Mouse (Mus musculus) liver, adult 2 months (tissue): ENCODE measurements around the gene Krt20. TPM values are rescaled to one million over a fixed set of nuclear protein-coding genes. Genes with fewer than 3 reads are reported as not detected.
A peak's percentile ranks its signal among the peaks of the same experiment; 100 is the strongest.

ENCODE experiments used
- DNase-seq: peaks from one replicate; pipeline ENCODE4 v3.0.0-alpha.2; 2011; ENCODE audit warnings: low read depth, low spot score; ENCODE audit errors: extremely low read depth
- H3K27ac ChIP-seq: fragments of 200-500 bp; replicated peaks from 2 replicates; pipeline ENCODE4 v1.5.1; 2012; ENCODE audit warnings: low read depth, mild to moderate bottlenecking, control low read depth, inconsistent platforms, low read length; ENCODE audit not compliant: insufficient read depth
- H3K27me3 ChIP-seq: fragments of 200-500 bp; 2 replicates; pipeline ENCODE4 v1.6.1; 2012; ENCODE audit warnings: mild to moderate bottlenecking, moderate library complexity, low read length, inconsistent platforms; ENCODE audit not compliant: control insufficient read depth, insufficient read depth
- H3K36me3 ChIP-seq: fragments of 200-500 bp; 2 replicates; pipeline ENCODE4 v1.6.1; 2012; ENCODE audit warnings: low read length, inconsistent platforms; ENCODE audit not compliant: control insufficient read depth, insufficient read depth
- H3K4me1 ChIP-seq: fragments of 200-500 bp; 2 replicates; pipeline ENCODE4 v1.6.1; 2011; ENCODE audit warnings: low read length; ENCODE audit not compliant: control insufficient read depth, insufficient read depth
- H3K4me3 ChIP-seq: fragments of 200-500 bp; 2 replicates; pipeline ENCODE4 v1.5.1; 2011; ENCODE audit warnings: low read depth, mild to moderate bottlenecking, control low read depth, low read length, moderate library complexity; ENCODE audit not compliant: insufficient read depth
- H3K79me2 ChIP-seq: fragments of 200-500 bp; 2 replicates; pipeline ENCODE4 v1.6.1; 2012; ENCODE audit warnings: inconsistent platforms, mild to moderate bottlenecking, low read length, moderate library complexity; ENCODE audit not compliant: control insufficient read depth, insufficient read depth
- H3K9ac ChIP-seq: fragments of 200-500 bp; 2 replicates; pipeline ENCODE4 v1.6.1; 2012; ENCODE audit warnings: low read depth, mild to moderate bottlenecking, control low read depth, inconsistent platforms, low read length
- CTCF ChIP-seq: fragments of 200-500 bp; IDR thresholded peaks from 2 replicates; pipeline ENCODE4 v1.5.1; 2011; ENCODE audit warnings: low read depth, low read length, control low read depth
- POLR2A ChIP-seq: fragments of 200-500 bp; IDR thresholded peaks from 2 replicates; pipeline ENCODE4 v1.6.1; 2011; ENCODE audit warnings: low read length, control low read depth; ENCODE audit not compliant: insufficient read depth; ENCODE audit errors: extremely low read depth
- WGBS: fragments of 180-500 bp; shearing (Covaris S2); methylation state at CpG from one replicate; pipeline ENCODE4 v1.1.7; 2018; 5-methylcytosine and 5-hydroxymethylcytosine counted together
- polyA plus RNA-seq: library from polyadenylated mRNA; depleted of rRNA; stranded (reverse); fragments of >200 nt; gene quantifications from 2 replicates; pipeline ENCODE4 v1.2.3, GENCODE M21; 2012
- total RNA-seq: library from RNA; depleted of rRNA; stranded (reverse); fragments of >200 nt; gene quantifications from 2 replicates; pipeline ENCODE4 v1.2.3, GENCODE M21; 2014

The Krt20 gene
- total and polyA plus RNA-seq, 2 experiments, result 0.09 to 0.15 TPM

GRCm38 (mm10) chr11:99413247-99413646 lies 24.7 kb downstream of the Krt20 start:
- 15% methylated on average over 6 of the region's 6 CpGs for WGBS
- Histone ChIP-seq H3K4me3 (no peak overlapping the region), H3K9ac (no peak overlapping the region), H3K4me1 (no peaks in the 10 kb centered on the region), H3K27ac (no peak overlapping the region), H3K79me2 (no peaks in the 10 kb centered on the region), H3K27me3 (peaks cover 2% of the 10 kb centered on the region; the same call in 1 of the 2 replicates), H3K36me3 (no peaks in the 10 kb centered on the region)
- TF ChIP-seq POLR2A (no peak), CTCF (no peak)
- DNase-seq, result peak; percentile 44

- 63% methylated on average over 10 of the region's 10 CpGs for WGBS
- peaks cover 5% of the 10 kb centered on the region; the same call in 1 of the 2 replicates for H3K27me3 ChIP-seq
- no peaks in the 10 kb centered on the region for H3K79me2 ChIP-seq
- H3K9ac ChIP-seq, result no peak overlapping the region
- H3K4me1 ChIP-seq, result no peaks in the 10 kb centered on the region
- H3K36me3 ChIP-seq, result no peaks in the 10 kb centered on the region
- TF ChIP-seq CTCF (no peak), POLR2A (no peak)
- H3K27ac ChIP-seq, result no peak overlapping the region
- H3K4me3 ChIP-seq, result no peak overlapping the region
- no peak for DNase-seq
Measured at GRCm38 (mm10) chr11:99406186-99406585, 31.8 kb downstream of the Krt20 start.

- H3K27ac ChIP-seq, result no peak overlapping the region
- no peak for TF ChIP-seq POLR2A
- no peak for TF ChIP-seq CTCF
- no peaks in the 10 kb centered on the region for H3K36me3 ChIP-seq
- no peaks in the 10 kb centered on the region for H3K79me2 ChIP-seq
- H3K27me3 ChIP-seq, result peaks cover 8% of the 10 kb centered on the region; the same call in 1 of the 2 replicates
- no peak for DNase-seq
- no peak overlapping the region for H3K9ac ChIP-seq
- WGBS, result 83% methylated on average over 13 of the region's 13 CpGs
- no peaks in the 10 kb centered on the region for H3K4me1 ChIP-seq
- no peak overlapping the region for H3K4me3 ChIP-seq
Measured at GRCm38 (mm10) chr11:99399956-99400549, 37.9 kb downstream of the Krt20 start.

GRCm38 (mm10) chr11:99398832-99399231 lies 39.1 kb downstream of the Krt20 start:
- H3K9ac ChIP-seq, result no peak overlapping the region
- 54% methylated on average over 8 of the region's 8 CpGs for WGBS
- H3K27me3 ChIP-seq, result peaks cover 8% of the 10 kb centered on the region; the same call in 1 of the 2 replicates

GRCm38 (mm10) chr11:99398084-99398483 lies 39.9 kb downstream of the Krt20 start:
- 70% methylated on average over 3 of the region's 3 CpGs for WGBS
- no peak for DNase-seq
- no peak for TF ChIP-seq POLR2A
- no peak for TF ChIP-seq CTCF

More at GRCm38 (mm10) chr11:99398832-99399231, 39.1 kb downstream of the Krt20 start:
- no peaks in the 10 kb centered on the region for H3K4me1 ChIP-seq
- TF ChIP-seq CTCF (no peak), POLR2A (no peak)
- H3K36me3 ChIP-seq, result no peaks in the 10 kb centered on the region
- no peak overlapping the region for H3K4me3 ChIP-seq
- H3K79me2 ChIP-seq, result no peaks in the 10 kb centered on the region
- H3K27ac ChIP-seq, result no peak overlapping the region
- no peak for DNase-seq

GRCm38 (mm10) chr11:99396661-99397060 lies 41.3 kb downstream of the Krt20 start:
- no peaks in the 10 kb centered on the region for H3K4me1 ChIP-seq
- H3K27me3 ChIP-seq, result peaks cover 6% of the 10 kb centered on the region; the same call in 1 of the 2 replicates
- no peaks in the 10 kb centered on the region for H3K79me2 ChIP-seq
- WGBS, result 85% methylated on average over 2 of the region's 2 CpGs
- DNase-seq, result no peak
- no peak overlapping the region for H3K27ac ChIP-seq
- H3K9ac ChIP-seq, result no peak overlapping the region
- no peak overlapping the region for H3K4me3 ChIP-seq
- TF ChIP-seq CTCF (no peak), POLR2A (no peak)
- no peaks in the 10 kb centered on the region for H3K36me3 ChIP-seq

More at GRCm38 (mm10) chr11:99398084-99398483, 39.9 kb downstream of the Krt20 start:
- H3K4me1 ChIP-seq, result no peaks in the 10 kb centered on the region
- H3K79me2 ChIP-seq, result no peaks in the 10 kb centered on the region
- peaks cover 8% of the 10 kb centered on the region; the same call in 1 of the 2 replicates for H3K27me3 ChIP-seq
- no peak overlapping the region for H3K4me3 ChIP-seq
- H3K36me3 ChIP-seq, result no peaks in the 10 kb centered on the region
- H3K27ac ChIP-seq, result no peak overlapping the region
- H3K9ac ChIP-seq, result no peak overlapping the region
